Mouse (Mus musculus) urinary bladder, adult 18-20 months (tissue): Measurements from ENCODE around the gene Tmem56.
A peak's percentile ranks its signal among the peaks of the same experiment; 100 is the strongest.

Experiments used
- DNase-seq, 2 experiments: peaks; one replicate each; pipeline ENCODE4 v3.0.0; 2022; ENCODE audit warnings: low spot score in 2 of 2, mixed read lengths in 2 of 2

The Tmem56 gene

GRCm38 (mm10) chr3:121240362-121241040, 42.4 kb downstream of the Tmem56 start:
- DNase-seq = no peak

GRCm38 (mm10) chr3:121239096-121239495, 43.8 kb downstream of the Tmem56 start:
- DNase-seq = no peak

- DNase-seq = no peak
Observed at GRCm38 (mm10) chr3:121224763-121225162, 58.1 kb downstream of the Tmem56 start.

GRCm38 (mm10) chr3:121224185-121224584, 58.7 kb downstream of the Tmem56 start:
- no peak for DNase-seq

- no peak for DNase-seq
Observed at GRCm38 (mm10) chr3:121221987-121222386, 60.9 kb downstream of the Tmem56 start.

GRCm38 (mm10) chr3:121217011-121217410, 65.9 kb downstream of the Tmem56 start:
- DNase-seq = no peak

GRCm38 (mm10) chr3:121213501-121213900, 69.4 kb downstream of the Tmem56 start:
- DNase-seq = no peak

- no peak for DNase-seq
Observed at GRCm38 (mm10) chr3:121212156-121212555, 70.7 kb downstream of the Tmem56 start.

- no peak for DNase-seq
Observed at GRCm38 (mm10) chr3:121208994-121209393, 73.9 kb downstream of the Tmem56 start.

GRCm38 (mm10) chr3:121206202-121206882, 76.6 kb downstream of the Tmem56 start:
- DNase-seq = no peak

- no peak for DNase-seq
Observed at GRCm38 (mm10) chr3:121202638-121203037, 80.3 kb downstream of the Tmem56 start.

GRCm38 (mm10) chr3:121201012-121201747, 81.7 kb downstream of the Tmem56 start:
- DNase-seq = no peak

- DNase-seq = no peak
Observed at GRCm38 (mm10) chr3:121189199-121189598, 93.7 kb downstream of the Tmem56 start.

- no peak for DNase-seq
Observed at GRCm38 (mm10) chr3:121187510-121187909, 95.4 kb downstream of the Tmem56 start.

- DNase-seq = no peak
Observed at GRCm38 (mm10) chr3:121186925-121187324, 96.0 kb downstream of the Tmem56 start.

- no peak for DNase-seq
Observed at GRCm38 (mm10) chr3:121185197-121185596, 97.7 kb downstream of the Tmem56 start.

GRCm38 (mm10) chr3:121176011-121176410, 106.9 kb downstream of the Tmem56 start:
- no peak for DNase-seq

GRCm38 (mm10) chr3:121174248-121174945, 108.5 kb downstream of the Tmem56 start:
- no peak for DNase-seq

GRCm38 (mm10) chr3:121172718-121173117, 110.2 kb downstream of the Tmem56 start:
- no peak for DNase-seq

GRCm38 (mm10) chr3:121171872-121172265, 111.0 kb downstream of the Tmem56 start:
- DNase-seq = no peak

- peak; percentile 80 to 82 for DNase-seq
Observed at GRCm38 (mm10) chr3:121171243-121171871, 111.5 kb downstream of the Tmem56 start, which contains the start of gene Rwdd3. Gene Rwdd3, minus strand, starts transcription at chr3:121171695.
